Mouse (Mus musculus): ENCODE measurements around the gene Actr1a.

- TF ChIP-seq CTCF (IDR thresholded peaks at IDR 0.05; ENCODE audit: borderline replicate concordance, insufficient read depth, low read depth, low read length) (no peak), POLR2A (IDR thresholded peaks at IDR 0.05; ENCODE audit: borderline replicate concordance, insufficient read depth, low read length) (no peak)
Measured at GRCm38 (mm10) chr19:46434148-46434547, 38.6 kb upstream of the Actr1a start.

All from cerebellum, adult 2 months (tissue).